Mouse (Mus musculus) urinary bladder, postnatal 36 days (tissue): ENCODE results near the gene Pgp.

ENCODE experiments used
- DNase-seq, 2 experiments: peaks; one replicate each; pipeline ENCODE4 v3.0.0; 2022; ENCODE audit warnings: low spot score in 2 of 2, mixed read lengths in 1 of 2

The Pgp gene

DNA sequence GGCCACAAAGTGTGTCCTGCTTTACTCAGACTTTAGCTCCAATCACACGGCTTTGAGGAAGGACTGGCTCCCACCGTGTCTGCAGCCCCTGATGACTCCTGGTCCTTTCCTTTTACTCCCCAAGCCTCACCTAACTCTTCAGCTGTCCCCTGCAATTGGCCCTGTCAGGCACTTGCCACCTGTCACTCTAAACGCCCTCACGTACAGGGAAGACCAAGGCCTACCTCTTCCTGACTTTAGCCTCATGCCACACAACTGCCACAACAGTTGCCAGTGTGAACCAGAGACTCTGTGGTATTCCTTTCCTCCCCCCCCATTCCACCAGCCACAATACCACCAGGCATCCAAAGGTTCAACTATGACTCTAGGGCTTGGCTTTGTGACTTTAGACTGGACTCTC, 50.3 kb downstream of the Pgp start:
- DNase-seq: no peak
